Mouse (Mus musculus) adrenal gland, postnatal 0 days (tissue): ENCODE measurements around the gene Gm21818. TPM values are rescaled to one million over a fixed set of nuclear protein-coding genes. Genes with fewer than 3 reads are reported as not detected.

Experiments used
- polyA plus RNA-seq: library from polyadenylated mRNA; unstranded; fragments of >200 nt; fragmentation: Nextera tagmentation; extraction: Ambion mirVana; gene quantifications from 2 replicates; pipeline ENCODE4 v1.2.1, GENCODE M21; 2015

Gm21818 gene
- polyA plus RNA-seq, result not detected in 2 replicates

DNA sequence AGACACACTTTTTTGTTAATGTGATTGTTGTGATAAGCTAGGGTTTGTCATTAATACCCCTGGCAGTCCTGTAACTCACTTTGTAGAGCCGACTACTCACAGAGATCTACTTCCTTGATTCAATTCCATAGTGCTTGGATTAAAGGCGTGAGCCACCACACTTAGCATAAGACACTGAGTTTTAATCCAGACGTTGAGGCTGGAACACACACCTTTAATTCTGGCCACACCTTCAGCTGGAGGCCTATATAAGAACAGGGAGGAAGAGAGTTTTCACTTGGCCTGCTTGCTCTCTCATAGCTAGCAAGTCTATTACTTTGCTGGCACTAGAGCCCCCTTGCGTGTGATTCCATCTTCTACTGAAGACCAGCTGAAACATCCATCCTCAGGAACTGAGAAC lies at the start of gene Gm21818:
TSS of gene Gm21818 (plus strand) at position 301 of the 400 bp plus-strand sequence.

DNA sequence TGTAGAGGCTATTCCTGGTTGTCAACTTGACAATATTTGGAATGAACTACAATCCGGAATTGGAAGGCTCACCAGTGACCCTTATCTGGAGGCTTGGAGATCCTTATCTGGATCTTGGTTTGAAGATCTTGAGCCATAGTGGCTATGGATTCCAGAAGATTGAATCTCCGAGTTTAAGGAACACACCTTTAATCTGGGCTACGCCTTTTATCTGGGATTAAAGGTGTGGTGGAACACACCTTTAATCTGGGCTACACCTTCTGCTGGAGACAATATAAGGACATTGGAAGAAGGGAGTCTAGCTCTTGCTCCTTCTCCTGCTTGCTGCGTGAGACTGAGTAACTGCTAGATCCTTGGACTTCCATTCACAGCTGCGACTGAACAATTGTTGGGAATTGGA lies 32.3 kb upstream of the Gm21818 start, which contains the start of gene Gm20767:
TSS of gene Gm20767 (plus strand) at position 301 of the 400 bp plus-strand sequence.

DNA sequence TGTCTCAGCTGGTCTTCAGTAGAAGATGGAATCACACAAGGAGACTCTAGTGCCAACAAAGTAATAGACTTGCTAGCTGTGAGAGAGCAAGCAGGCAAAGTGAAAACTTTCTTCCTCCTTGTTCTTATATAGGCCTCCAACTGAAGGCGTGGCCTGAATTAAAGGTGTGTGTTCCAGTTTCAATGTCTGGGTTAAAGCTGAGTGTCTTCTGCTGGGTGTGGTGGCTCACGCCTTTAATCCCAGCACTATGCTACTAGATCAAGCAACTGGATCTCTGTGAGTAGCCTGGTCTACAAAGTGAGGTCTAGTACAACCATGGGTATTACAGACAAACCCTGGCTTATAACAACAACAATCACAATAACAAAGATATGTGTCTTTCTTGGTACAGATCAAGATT lies 43.6 kb downstream of the Gm21818 start, which contains the start of gene Gm21762:
TSS of gene Gm21762 (minus strand) at position 101 of the 400 bp plus-strand sequence.

Other genes with a start within 250 kb of the Gm21818 start
- not detected in 2 replicates for gene Gm21761, start 243.2 kb upstream of the Gm21818 start, polyA plus RNA-seq
- not detected in 2 replicates for gene B020031M17Rik, start 221.6 kb upstream of the Gm21818 start, polyA plus RNA-seq
- gene Gm36079, start 145.4 kb upstream of the Gm21818 start, polyA plus RNA-seq, result not detected in 2 replicates
- gene Gm21188, start 120.2 kb upstream of the Gm21818 start, polyA plus RNA-seq, result 0.40 and 0.49 TPM in 2 replicates
- not detected in 2 replicates for gene Gm20767, start 32.2 kb upstream of the Gm21818 start, polyA plus RNA-seq
- not detected in 2 replicates for gene Gm21762, start 43.5 kb downstream of the Gm21818 start, polyA plus RNA-seq
- gene Gm21731, start 66.7 kb downstream of the Gm21818 start, polyA plus RNA-seq, result not detected in 2 replicates
- not detected in 2 replicates for gene AF067061, start 90.7 kb downstream of the Gm21818 start, polyA plus RNA-seq
- 0.21 and 0.28 TPM in 2 replicates for gene BC147527, start 128.0 kb downstream of the Gm21818 start, polyA plus RNA-seq
- not detected in 2 replicates for gene Tcstv3, start 144.4 kb downstream of the Gm21818 start, polyA plus RNA-seq